Mouse (Mus musculus) forebrain, embryonic 16.5 days (tissue): ENCODE measurements around the gene Fut7. TPM values are rescaled to one million over a fixed set of nuclear protein-coding genes. Genes with fewer than 3 reads are reported as not detected.

ENCODE experiments used
- ATAC-seq: fragments of 200-750 bp; cut with Nextera tagmentation; 2 replicates; pipeline ENCODE4 v1.8.0; 2017; ENCODE audit warnings: mild to moderate bottlenecking, moderate library complexity
- H3K27ac ChIP-seq: fragments of 300-500 bp; sonication (generic); 2 replicates; pipeline ENCODE4 v1.5.1; 2014; ENCODE audit warnings: low read length, control low read depth
- H3K27me3 ChIP-seq: fragments of 300-500 bp; sonication (generic); replicated peaks from 2 replicates; pipeline ENCODE4 v1.6.1; 2014; ENCODE audit warnings: low read length; ENCODE audit not compliant: control insufficient read depth, insufficient read depth
- H3K36me3 ChIP-seq: fragments of 300-500 bp; sonication (generic); 2 replicates; pipeline ENCODE4 v1.6.1; 2014; ENCODE audit not compliant: control insufficient read depth, insufficient read depth
- H3K4me1 ChIP-seq: fragments of 300-500 bp; sonication (generic); replicated peaks from 2 replicates; pipeline ENCODE4 v1.6.1; 2014; ENCODE audit warnings: low read length; ENCODE audit not compliant: control insufficient read depth, insufficient read depth
- H3K4me2 ChIP-seq: fragments of 300-500 bp; sonication (generic); 2 replicates; pipeline ENCODE4 v1.6.1; 2014; ENCODE audit warnings: mild to moderate bottlenecking, low read length, control low read depth
- H3K4me3 ChIP-seq: fragments of 300-500 bp; sonication (generic); replicated peaks from 2 replicates; pipeline ENCODE4 v1.5.1; 2014; ENCODE audit warnings: mild to moderate bottlenecking, low read length, control low read depth
- H3K9ac ChIP-seq: fragments of 300-500 bp; sonication (generic); replicated peaks from 2 replicates; pipeline ENCODE4 v1.6.1; 2014; ENCODE audit warnings: low read depth, low read length, control low read depth
- H3K9me3 ChIP-seq: fragments of 300-500 bp; sonication (generic); 2 replicates; pipeline ENCODE4 v1.6.1; 2016; ENCODE audit warnings: low read length; ENCODE audit not compliant: control insufficient read depth
- WGBS: fragments of 180-500 bp; shearing (Covaris S2); extraction: QIAGEN DNeasy Blood & Tissue Kit; methylation state at CpG from one replicate; pipeline ENCODE4 v1.1.7; 2014; 5-methylcytosine and 5-hydroxymethylcytosine counted together
- polyA plus RNA-seq: library from polyadenylated mRNA; unstranded; fragments of >200 nt; fragmentation: Nextera tagmentation; extraction: Ambion mirVana; gene quantifications from 2 replicates; pipeline ENCODE4 v1.2.1, GENCODE M21; 2015

The Fut7 gene
- polyA plus RNA-seq, 1 experiment from 2014 or later = not detected

GRCm38 (mm10) chr2:25430395-25431233 is 7.5 kb downstream of the Fut7 start:
- Histone ChIP-seq H3K9ac (no peak overlapping the region), H3K27ac (no peak overlapping the region), H3K27me3 (no peaks in the 10 kb centered on the region), H3K4me3 (no peak overlapping the region), H3K4me2 (peak overlapping the region; percentile 12; the same call in 1 of the 2 replicates), H3K9me3 (no peaks in the 10 kb centered on the region), H3K4me1 (peaks cover 25% of the 10 kb centered on the region), H3K36me3 (no peaks in the 10 kb centered on the region; the same call in none of the 2 replicates)
- ATAC-seq = no peak
- WGBS = 58% methylated on average over 17 of the region's 17 CpGs

DNA sequence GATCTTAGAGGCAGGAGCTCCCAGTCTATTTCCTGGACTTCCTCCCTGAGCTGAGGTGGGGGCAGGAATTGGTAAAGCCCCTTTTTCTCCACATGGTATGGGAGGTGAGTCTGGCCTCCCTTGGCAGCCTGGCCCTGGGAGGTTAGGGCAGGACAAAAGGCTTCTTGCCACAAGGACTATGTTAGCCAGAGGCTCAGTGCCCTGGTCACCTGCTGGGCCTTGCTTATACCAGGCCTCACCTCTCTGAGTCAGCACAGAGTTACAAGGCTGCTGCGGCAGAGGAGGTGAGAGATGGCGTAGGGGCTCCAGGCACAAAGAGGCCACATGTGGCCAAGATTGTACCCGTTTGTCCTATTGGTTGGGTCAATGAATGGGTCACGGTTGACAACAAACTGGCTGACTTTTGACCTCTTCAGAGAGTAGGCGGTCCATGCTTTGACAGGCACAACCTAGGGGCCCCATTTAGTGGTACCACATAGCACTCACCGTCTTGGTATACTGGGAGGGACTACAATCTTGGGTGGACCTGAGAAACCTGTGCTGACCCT is 8.3 kb downstream of the Fut7 start:
- Histone ChIP-seq H3K36me3 (no peaks in the 10 kb centered on the region; the same call in none of the 2 replicates), H3K27ac (no peak overlapping the region), H3K27me3 (no peaks in the 10 kb centered on the region), H3K4me1 (peaks cover 25% of the 10 kb centered on the region), H3K9ac (no peak overlapping the region), H3K4me2 (no peak overlapping the region), H3K9me3 (no peaks in the 10 kb centered on the region), H3K4me3 (no peak overlapping the region)
- WGBS = 72% methylated on average over 6 of the region's 6 CpGs
- no peak for ATAC-seq

DNA sequence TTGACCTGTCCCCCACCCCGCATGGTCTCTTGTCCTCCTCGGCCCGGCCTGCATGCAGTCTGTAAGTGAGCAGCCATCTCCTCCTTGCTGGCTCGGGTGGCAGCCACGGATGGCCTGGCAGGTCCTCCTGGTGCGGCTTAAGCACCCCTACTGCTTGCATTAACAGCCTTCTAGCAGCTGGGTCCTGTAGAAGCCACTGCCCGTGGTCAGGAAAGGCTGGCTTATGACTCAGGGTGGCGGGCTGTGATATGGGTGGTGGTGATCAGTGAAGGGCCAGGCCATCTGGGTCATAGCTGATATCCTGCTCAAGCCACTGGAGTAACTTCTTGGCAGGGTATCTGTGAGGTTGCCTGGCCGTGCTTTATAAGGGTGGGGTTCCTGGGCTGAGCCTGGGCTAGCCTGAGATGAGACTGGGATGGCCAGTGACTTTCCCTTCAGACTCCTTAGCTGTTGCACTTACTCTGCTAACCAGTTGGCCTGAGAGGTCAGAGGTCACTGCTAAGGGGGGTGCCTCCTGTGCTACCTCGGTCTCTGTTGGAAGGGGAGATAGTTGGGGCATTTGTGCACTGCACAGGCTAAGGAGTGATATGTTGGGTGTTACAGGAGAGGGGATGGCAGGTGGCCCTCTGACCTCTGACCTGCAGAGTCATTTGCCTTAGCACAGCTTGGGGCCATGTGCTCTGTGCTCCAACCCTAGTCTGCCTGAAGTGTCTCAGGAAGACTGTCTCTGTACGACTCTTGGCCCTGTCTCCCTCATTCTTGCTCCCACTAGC is 9.4 kb downstream of the Fut7 start:
- Histone ChIP-seq H3K36me3 (no peaks in the 10 kb centered on the region; the same call in none of the 2 replicates), H3K9ac (no peak overlapping the region), H3K4me1 (peaks cover 25% of the 10 kb centered on the region), H3K4me3 (no peak overlapping the region), H3K27me3 (no peaks in the 10 kb centered on the region), H3K27ac (no peak overlapping the region), H3K4me2 (no peak overlapping the region), H3K9me3 (no peaks in the 10 kb centered on the region)
- WGBS = 83% methylated on average over 11 of the region's 11 CpGs
- no peak for ATAC-seq

- Histone ChIP-seq H3K4me1 (peaks cover 25% of the 10 kb centered on the region), H3K4me3 (no peak overlapping the region), H3K4me2 (no peak overlapping the region), H3K9me3 (no peaks in the 10 kb centered on the region), H3K9ac (no peak overlapping the region), H3K36me3 (no peaks in the 10 kb centered on the region; the same call in none of the 2 replicates), H3K27ac (no peak overlapping the region), H3K27me3 (no peaks in the 10 kb centered on the region)
- no peak for ATAC-seq
- 92% methylated on average over 17 of the region's 17 CpGs for WGBS
Observed at GRCm38 (mm10) chr2:25433101-25433500, 10.0 kb downstream of the Fut7 start.

DNA sequence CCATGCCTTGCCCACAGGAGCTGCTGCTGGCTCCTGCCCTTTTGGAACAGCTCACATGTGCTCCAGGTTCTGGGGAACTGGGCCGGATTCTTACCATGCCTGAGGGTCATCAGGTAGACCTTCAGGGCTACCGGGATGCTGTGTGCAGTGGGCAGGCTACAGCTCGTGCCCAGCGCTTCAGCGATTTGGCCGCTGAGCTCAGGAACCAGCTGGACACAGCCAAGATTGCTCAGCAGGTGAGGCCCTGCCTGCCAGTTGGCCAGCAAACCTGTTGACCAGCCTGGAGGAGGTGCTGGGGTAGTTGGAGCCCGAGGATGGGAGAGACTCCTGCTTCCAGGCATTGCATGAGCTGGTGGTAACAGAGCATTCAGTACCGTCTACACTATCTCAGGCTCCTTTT is 11.2 kb downstream of the Fut7 start:
- H3K4me2 ChIP-seq = no peak overlapping the region
- 93% methylated on average over 8 of the region's 8 CpGs for WGBS
- peaks cover 20% of the 10 kb centered on the region for H3K4me1 ChIP-seq
- no peak overlapping the region for H3K27ac ChIP-seq
- ATAC-seq = no peak
- H3K9ac ChIP-seq = no peak overlapping the region
- peaks cover 4% of the 10 kb centered on the region for H3K36me3 ChIP-seq
- H3K9me3 ChIP-seq = no peaks in the 10 kb centered on the region
- H3K27me3 ChIP-seq = no peaks in the 10 kb centered on the region
- no peak overlapping the region for H3K4me3 ChIP-seq

GRCm38 (mm10) chr2:25436286-25436820 is 13.3 kb downstream of the Fut7 start:
- no peak for ATAC-seq
- H3K4me1 ChIP-seq = peaks cover under 1% of the 10 kb centered on the region; the same call in 1 of the 2 replicates
- no peaks in the 10 kb centered on the region for H3K27me3 ChIP-seq
- H3K27ac ChIP-seq = no peak overlapping the region
- no peak overlapping the region for H3K4me3 ChIP-seq
- no peak overlapping the region for H3K4me2 ChIP-seq
- H3K9ac ChIP-seq = no peak overlapping the region
- H3K9me3 ChIP-seq = no peaks in the 10 kb centered on the region
- H3K36me3 ChIP-seq = peaks cover 4% of the 10 kb centered on the region
- 95% methylated on average over 10 of the region's 10 CpGs for WGBS

GRCm38 (mm10) chr2:25441067-25441466 is 18.0 kb downstream of the Fut7 start:
- H3K36me3 ChIP-seq = peaks cover 26% of the 10 kb centered on the region
- H3K4me3 ChIP-seq = no peak overlapping the region
- no peak overlapping the region for H3K9ac ChIP-seq
- no peaks in the 10 kb centered on the region for H3K4me1 ChIP-seq
- no peak overlapping the region for H3K27ac ChIP-seq
- H3K4me2 ChIP-seq = no peak overlapping the region
- no peak for ATAC-seq
- 89% methylated on average over 20 of the region's 20 CpGs for WGBS
- no peaks in the 10 kb centered on the region for H3K27me3 ChIP-seq
- no peaks in the 10 kb centered on the region for H3K9me3 ChIP-seq

- no peaks in the 10 kb centered on the region for H3K27me3 ChIP-seq
- ATAC-seq = no peak
- H3K36me3 ChIP-seq = peaks cover 26% of the 10 kb centered on the region
- H3K4me3 ChIP-seq = no peak overlapping the region
- WGBS = 93% methylated on average over 14 of the region's 14 CpGs
- no peaks in the 10 kb centered on the region for H3K9me3 ChIP-seq
- no peaks in the 10 kb centered on the region for H3K4me1 ChIP-seq
- H3K27ac ChIP-seq = no peak overlapping the region
- H3K4me2 ChIP-seq = no peak overlapping the region
- no peak overlapping the region for H3K9ac ChIP-seq
Observed at GRCm38 (mm10) chr2:25442682-25443081, 19.6 kb downstream of the Fut7 start.
